Mouse (Mus musculus) macrophage (primary cell): ENCODE data around the gene L3mbtl4. TPM values are rescaled to one million over a fixed set of nuclear protein-coding genes. Genes with fewer than 3 reads are reported as not detected.

Experiments
- H3K27ac ChIP-seq: fragments of 350-480 bp; formaldehyde crosslinking; 2 replicates; pipeline ENCODE4 v1.9.0; 2021
- H3K36me3 ChIP-seq: fragments of 350-480 bp; formaldehyde crosslinking; 2 replicates; pipeline ENCODE4 v1.9.0; 2021; ENCODE audit errors: inconsistent target
- H3K4me3 ChIP-seq: fragments of 350-480 bp; formaldehyde crosslinking; 2 replicates; pipeline ENCODE4 v1.9.0; 2021; ENCODE audit errors: inconsistent target
- H3K79me2 ChIP-seq: fragments of 350-480 bp; formaldehyde crosslinking; 2 replicates; pipeline ENCODE4 v1.9.0; 2021; ENCODE audit errors: inconsistent target
- whole genome bisulfite sequencing: methylation state at CpG from one replicate; pipeline ENCODE4 v1.1.7; 2026; ENCODE audit warnings: inconsistent platforms; ENCODE audit not compliant: missing documents; 5-methylcytosine and 5-hydroxymethylcytosine counted together
- polyA plus RNA-seq: library from polyadenylated mRNA; stranded (reverse); fragments of 250-400 nt; gene quantifications from 3 replicates; pipeline ENCODE4 v1.2.4, GENCODE M21; 2018; ENCODE audit warnings: inconsistent platforms

Gene L3mbtl4
- polyA plus RNA-seq, 1 experiment from 2014 or later = not detected

DNA sequence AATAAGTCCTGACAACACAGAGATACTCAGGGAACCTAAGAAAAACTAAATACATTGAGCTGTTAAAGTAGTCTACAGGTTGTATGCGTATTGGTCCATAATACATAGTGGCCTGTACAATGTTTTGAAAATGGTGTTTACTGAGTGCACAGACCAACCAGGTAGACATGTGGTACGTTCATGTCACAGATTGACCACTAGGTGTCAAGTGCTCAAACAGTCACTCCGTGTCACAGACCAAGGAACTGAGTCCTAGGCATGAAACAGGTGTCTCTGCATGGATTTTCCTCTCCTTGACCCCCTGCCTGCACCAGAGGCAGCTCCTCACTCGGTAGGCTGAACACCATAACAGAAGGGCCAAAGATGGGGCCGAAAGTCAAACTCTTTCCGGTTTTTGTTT is 366.6 kb downstream of the L3mbtl4 start:
- Histone ChIP-seq H3K27ac (no peak overlapping the region), H3K36me3 (no peaks in the 10 kb centered on the region), H3K79me2 (no peaks in the 10 kb centered on the region), H3K4me3 (no peak overlapping the region)
- WGBS = 84% methylated on average over 6 of the region's 6 CpGs

- H3K79me2 ChIP-seq = no peaks in the 10 kb centered on the region
- no peaks in the 10 kb centered on the region for H3K36me3 ChIP-seq
- H3K27ac ChIP-seq = no peak overlapping the region
- WGBS = 56% methylated on average over 5 of the region's 5 CpGs
- H3K4me3 ChIP-seq = no peak overlapping the region
Observed at GRCm38 (mm10) chr17:68642521-68643088, 369.0 kb downstream of the L3mbtl4 start.

DNA sequence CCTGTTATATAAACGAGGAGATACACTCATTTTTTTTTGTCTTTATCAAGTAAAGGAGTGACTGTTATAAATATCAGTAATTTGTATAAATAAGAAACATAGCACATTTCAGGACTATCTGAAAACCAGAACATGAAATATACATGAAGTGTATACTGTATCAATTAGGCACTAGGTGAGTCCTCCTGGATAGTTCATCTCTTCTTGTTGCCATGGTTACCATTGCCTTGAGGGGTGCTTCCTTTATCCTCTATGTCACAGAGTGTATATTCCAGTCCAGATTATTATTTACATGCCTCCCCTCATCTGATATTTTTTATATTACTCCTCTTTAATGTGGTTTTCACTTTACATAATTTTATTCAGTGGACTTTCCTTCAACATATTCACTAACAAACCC is 392.9 kb downstream of the L3mbtl4 start:
- no peak overlapping the region for H3K4me3 ChIP-seq
- H3K36me3 ChIP-seq = no peaks in the 10 kb centered on the region
- WGBS = 60% methylated on average over 1 of the region's 1 CpGs
- no peaks in the 10 kb centered on the region for H3K79me2 ChIP-seq
- H3K27ac ChIP-seq = no peak overlapping the region

DNA sequence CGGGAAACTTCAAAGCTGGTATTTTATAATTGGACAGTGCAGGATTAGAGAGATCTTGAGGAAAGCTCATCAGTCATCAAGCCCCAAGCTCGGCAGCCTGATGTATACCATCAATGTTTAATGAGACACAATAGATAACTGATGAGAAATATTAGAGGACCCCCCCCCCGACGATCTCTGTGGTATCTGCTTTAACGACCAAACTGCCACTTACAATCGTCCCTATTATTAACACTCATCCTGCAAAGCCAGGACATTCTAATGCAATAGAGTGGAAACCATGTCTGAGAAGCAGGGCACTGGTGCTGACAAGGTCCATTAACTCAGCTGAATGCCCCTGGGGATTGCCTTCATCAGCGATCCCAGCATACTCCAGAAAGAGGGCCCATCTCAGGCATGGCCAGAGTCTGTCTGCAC is 398.5 kb downstream of the L3mbtl4 start:
- H3K79me2 ChIP-seq = no peaks in the 10 kb centered on the region

GRCm38 (mm10) chr17:68710701-68711100 is 437.1 kb downstream of the L3mbtl4 start:
- H3K27ac ChIP-seq = no peak overlapping the region
- H3K4me3 ChIP-seq = no peak overlapping the region
- H3K79me2 ChIP-seq = no peaks in the 10 kb centered on the region
- 81% methylated on average over 5 of the region's 5 CpGs for WGBS
- no peaks in the 10 kb centered on the region for H3K36me3 ChIP-seq

More for the DNA sequence above, 398.5 kb downstream of the L3mbtl4 start:
- no peak overlapping the region for H3K4me3 ChIP-seq
- 73% methylated on average over 7 of the region's 7 CpGs for WGBS
- no peaks in the 10 kb centered on the region for H3K36me3 ChIP-seq
- no peak overlapping the region for H3K27ac ChIP-seq

GRCm38 (mm10) chr17:68711350-68711749 is 437.8 kb downstream of the L3mbtl4 start:
- WGBS = 69% methylated on average over 3 of the region's 3 CpGs
- no peaks in the 10 kb centered on the region for H3K36me3 ChIP-seq
- H3K79me2 ChIP-seq = no peaks in the 10 kb centered on the region
- H3K4me3 ChIP-seq = no peak overlapping the region
- no peak overlapping the region for H3K27ac ChIP-seq

DNA sequence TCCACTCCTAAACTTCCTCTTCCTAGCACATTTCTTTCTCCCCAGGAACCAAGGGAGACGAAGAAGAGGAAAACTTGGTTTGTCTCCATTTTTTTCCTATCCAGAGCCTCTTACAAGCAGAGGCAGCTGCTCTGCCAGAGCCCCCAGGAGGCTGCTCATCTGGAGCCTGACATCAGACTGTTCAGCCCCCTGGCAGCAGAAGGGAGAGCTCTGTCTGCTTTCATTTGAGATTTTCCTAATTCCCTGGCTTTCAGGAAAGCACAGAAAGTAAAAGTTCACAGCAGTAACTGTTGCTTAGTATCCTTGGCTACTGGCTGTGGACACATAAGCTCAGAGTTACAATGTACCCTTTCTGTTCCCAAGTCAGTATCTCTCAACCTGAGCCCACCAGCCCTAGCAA is 474.7 kb downstream of the L3mbtl4 start:
- Histone ChIP-seq H3K79me2 (no peaks in the 10 kb centered on the region), H3K36me3 (no peaks in the 10 kb centered on the region), H3K27ac (no peak overlapping the region), H3K4me3 (no peak overlapping the region)
- 70% methylated on average over 1 of the region's 1 CpGs for WGBS

- Histone ChIP-seq H3K36me3 (no peaks in the 10 kb centered on the region), H3K79me2 (no peaks in the 10 kb centered on the region), H3K4me3 (no peak overlapping the region), H3K27ac (no peak overlapping the region)
- 83% methylated on average over 6 of the region's 6 CpGs for WGBS
Observed at GRCm38 (mm10) chr17:68750513-68750912, 476.9 kb downstream of the L3mbtl4 start.

- Histone ChIP-seq H3K27ac (no peak overlapping the region), H3K4me3 (no peak overlapping the region), H3K79me2 (no peaks in the 10 kb centered on the region), H3K36me3 (no peaks in the 10 kb centered on the region)
- 94% methylated on average over 7 of the region's 7 CpGs for WGBS
Observed at GRCm38 (mm10) chr17:68753112-68753511, 479.5 kb downstream of the L3mbtl4 start.

DNA sequence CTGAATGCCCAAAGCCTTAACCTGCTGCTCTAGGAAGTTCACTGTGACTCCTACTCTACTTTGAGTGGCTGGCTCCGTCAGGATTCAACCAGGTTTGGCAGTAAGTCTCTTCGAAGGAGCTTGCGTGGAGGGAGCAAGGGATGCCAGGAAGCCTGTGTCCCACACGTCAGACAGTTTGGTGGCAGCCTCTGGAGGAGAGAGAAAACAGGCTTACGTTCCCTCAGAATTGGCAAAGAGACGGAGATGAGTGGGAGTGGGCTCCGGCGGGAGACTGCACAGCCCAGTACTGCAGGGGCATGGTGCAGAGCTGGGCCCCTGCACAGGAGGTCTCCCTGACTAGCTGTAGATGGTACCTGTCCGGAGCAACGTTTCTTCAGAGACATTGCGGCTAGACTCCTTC is 481.2 kb downstream of the L3mbtl4 start:
- H3K4me3 ChIP-seq = no peak overlapping the region
- no peaks in the 10 kb centered on the region for H3K36me3 ChIP-seq
- 89% methylated on average over 11 of the region's 11 CpGs for WGBS
- H3K79me2 ChIP-seq = no peaks in the 10 kb centered on the region
- no peak overlapping the region for H3K27ac ChIP-seq

DNA sequence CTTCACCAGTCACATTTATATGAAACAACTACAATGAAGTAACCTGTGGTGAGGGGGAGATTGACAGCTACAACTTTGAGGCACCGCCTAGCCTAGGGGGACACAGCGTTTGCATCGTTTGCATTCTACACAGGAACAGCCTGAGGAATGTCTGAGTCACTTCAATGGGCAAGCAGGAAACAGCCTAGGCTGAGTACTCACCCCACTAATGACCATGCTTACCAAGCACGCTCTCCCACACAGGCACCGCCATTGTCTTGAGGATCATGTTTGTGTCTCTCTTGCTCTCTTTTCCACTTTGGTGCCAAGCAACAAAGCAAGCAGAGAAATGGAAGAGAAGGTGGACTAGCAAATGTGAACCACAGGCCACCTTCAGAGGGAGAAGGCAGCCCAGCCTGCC is 484.8 kb downstream of the L3mbtl4 start:
- WGBS = 37% methylated on average over 5 of the region's 5 CpGs
- no peak overlapping the region for H3K27ac ChIP-seq
- H3K36me3 ChIP-seq = no peaks in the 10 kb centered on the region
- no peak overlapping the region for H3K4me3 ChIP-seq
- H3K79me2 ChIP-seq = no peaks in the 10 kb centered on the region

DNA sequence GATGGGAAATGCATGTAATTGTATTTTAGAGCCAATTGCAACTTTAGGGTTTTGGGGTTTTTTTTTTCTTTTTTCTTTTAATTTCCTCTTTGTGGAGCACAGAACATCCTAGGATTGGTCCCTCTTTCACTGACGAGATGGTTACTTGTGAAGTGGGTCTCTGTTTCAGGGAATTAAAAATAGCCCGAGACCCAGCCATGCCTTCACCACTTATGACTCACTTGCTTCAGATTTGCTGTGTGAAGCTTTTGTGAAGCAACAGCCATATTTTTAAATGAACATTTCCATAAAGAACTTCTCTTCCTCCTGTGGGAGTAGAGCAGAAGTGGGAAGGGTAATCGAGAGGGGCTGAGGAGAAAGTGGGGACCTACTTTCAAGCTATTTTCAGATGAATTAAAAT is 485.3 kb downstream of the L3mbtl4 start:
- no peaks in the 10 kb centered on the region for H3K36me3 ChIP-seq
- no peaks in the 10 kb centered on the region for H3K79me2 ChIP-seq
- 76% methylated on average over 3 of the region's 3 CpGs for WGBS
- no peak overlapping the region for H3K27ac ChIP-seq
- no peak overlapping the region for H3K4me3 ChIP-seq

DNA sequence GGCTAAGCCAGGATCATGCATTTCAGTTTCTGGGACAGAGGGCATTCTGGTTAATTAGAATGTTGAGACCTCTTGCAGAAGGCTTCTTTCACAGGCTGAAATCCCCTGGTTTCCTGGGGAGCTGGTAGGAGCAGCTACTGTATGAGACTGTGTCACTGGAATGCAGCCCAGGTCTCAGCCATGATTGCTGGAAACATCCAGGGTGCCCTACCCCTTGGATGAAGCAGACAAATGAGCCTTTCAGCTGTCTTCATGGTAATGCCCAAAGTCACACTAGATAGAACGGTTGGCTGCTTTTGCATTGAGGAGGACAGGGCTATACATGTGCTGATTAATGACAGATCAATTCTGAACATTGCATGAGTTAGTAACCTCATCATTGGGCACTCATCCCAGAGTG is 486.4 kb downstream of the L3mbtl4 start:
- no peak overlapping the region for H3K4me3 ChIP-seq
- no peaks in the 10 kb centered on the region for H3K79me2 ChIP-seq
- 94% methylated on average over 1 of the region's 1 CpGs for WGBS
- no peaks in the 10 kb centered on the region for H3K36me3 ChIP-seq
- H3K27ac ChIP-seq = no peak overlapping the region

GRCm38 (mm10) chr17:68764329-68764880 is 490.8 kb downstream of the L3mbtl4 start:
- H3K27ac ChIP-seq = no peak overlapping the region
- WGBS = 87% methylated on average over 10 of the region's 10 CpGs
- H3K36me3 ChIP-seq = no peaks in the 10 kb centered on the region
- H3K4me3 ChIP-seq = no peak overlapping the region
- no peaks in the 10 kb centered on the region for H3K79me2 ChIP-seq

DNA sequence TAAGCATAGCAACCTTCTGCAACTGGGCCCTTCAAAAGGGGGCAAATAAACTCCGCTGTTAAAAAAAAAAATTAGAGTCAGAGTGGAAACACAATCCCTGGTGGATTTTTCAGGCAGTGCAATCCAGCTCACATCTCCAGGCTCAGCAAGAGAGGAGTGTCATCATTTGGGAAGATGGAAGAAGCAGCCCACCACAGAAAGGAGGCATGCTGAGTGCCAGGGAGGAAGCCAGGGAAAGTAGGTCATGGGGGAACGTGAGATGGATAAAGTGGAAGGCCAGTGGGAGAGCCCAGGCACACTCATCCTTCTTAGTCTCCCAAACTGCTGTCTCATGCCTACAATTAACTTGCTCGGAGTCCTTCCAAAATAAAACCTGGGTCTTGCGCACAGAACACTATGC is 496.0 kb downstream of the L3mbtl4 start:
- Histone ChIP-seq H3K36me3 (no peaks in the 10 kb centered on the region), H3K27ac (no peak overlapping the region), H3K79me2 (no peaks in the 10 kb centered on the region), H3K4me3 (no peak overlapping the region)
- WGBS = 81% methylated on average over 4 of the region's 4 CpGs
